8 mouse cellular contexts compared by ENCODE assay signal in the genomic region with DNA sequence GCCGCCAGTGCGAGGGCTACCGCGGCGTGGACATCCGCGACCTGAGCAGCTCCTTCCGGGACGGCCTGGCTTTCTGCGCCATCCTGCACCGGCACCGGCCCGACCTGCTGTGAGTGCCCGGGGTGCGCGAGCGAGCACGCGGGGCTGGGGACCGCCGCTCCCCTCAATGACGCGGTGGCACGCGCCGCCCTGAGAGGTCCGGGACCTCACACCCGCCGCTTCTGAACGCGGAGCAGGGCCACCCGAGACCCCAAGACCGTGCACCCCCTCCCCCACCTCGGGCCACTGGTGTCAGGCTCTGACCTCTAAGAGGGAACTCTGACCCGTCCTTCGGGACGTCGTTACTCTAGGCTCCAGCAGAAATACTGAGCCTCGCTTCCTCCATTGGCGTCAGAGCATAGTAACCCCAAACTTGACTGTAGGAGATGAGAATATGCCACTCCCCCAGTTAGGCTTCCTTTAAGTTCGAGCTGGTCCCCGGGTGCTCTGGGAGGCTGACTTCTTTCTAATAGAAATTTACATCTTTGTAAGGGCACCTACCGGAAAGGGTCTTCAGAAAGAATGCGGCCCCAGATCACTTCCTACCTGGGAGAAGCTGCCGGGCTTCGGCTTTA. TPM values are rescaled to one million over a fixed set of nuclear protein-coding genes. Genes with fewer than 3 reads are reported as not detected.
DNase-seq lines count a peak whose midpoint lies in the region; ATAC-seq and TF ChIP-seq lines count a peak whose summit lies in the region.

No protein-coding gene starts in this region.

- intact Hi-C loops in gastrocnemius, adult 2 months (cut with DNase I) = no loop called here

- peaks cover 8% of the 10 kb centered on the region; the same call in 1 of the 2 replicates for H3K4me1 ChIP-seq in brown adipose tissue, adult 24 weeks (ENCODE audit: control insufficient read depth, insufficient read depth, insufficient read length, low read length)
- H3K4me1 ChIP-seq in hindbrain, embryonic 13.5 days (replicated peaks) = peaks cover 34% of the 10 kb centered on the region
- peaks cover 22% of the 10 kb centered on the region for H3K4me1 ChIP-seq in thymus, adult 2 months (replicated peaks; ENCODE audit: control insufficient read depth, insufficient read depth, low read length)

- H3K36me3 ChIP-seq in hindbrain, embryonic 13.5 days = peaks cover 17% of the 10 kb centered on the region
- H3K36me3 ChIP-seq in macrophage (ENCODE audit: inconsistent target) = no peaks in the 10 kb centered on the region; the same call in 1 of the 2 replicates
- H3K36me3 ChIP-seq in thymus, adult 2 months (ENCODE audit: control insufficient read depth, insufficient read depth, low read length) = no peaks in the 10 kb centered on the region

- ATAC-seq in hindbrain, embryonic 13.5 days (ENCODE audit: low FRiP score) = peak; percentile 49

- no peak for DNase-seq in gastrocnemius, adult 2 months
- DNase-seq in gastrocnemius, adult 8-10 months (ENCODE audit: low spot score in 2 of 2) = no peak
- DNase-seq in A20 (ENCODE audit: low read depth, low spot score) = peak; percentile 70
- DNase-seq in thymus, adult 2 months = peak; percentile 48
- no peak for DNase-seq in urinary bladder, adult 2 months (ENCODE audit: low spot score)

- H3K27me3 ChIP-seq in hindbrain, embryonic 13.5 days = 0 out of 2 replicates have a peak, but pooled peaks cover 5% of the 10 kb centered on the region
- H3K27me3 ChIP-seq in thymus, adult 2 months (ENCODE audit: control insufficient read depth, insufficient read depth, low read length) = no peaks in the 10 kb centered on the region

- 0% methylated on average over 46 of the region's 46 CpGs for WGBS in hindbrain, embryonic 13.5 days
- WGBS in macrophage (ENCODE audit: missing documents) = 0% methylated on average over 46 of the region's 46 CpGs
- under 1% methylated on average over 46 of the region's 46 CpGs for WGBS in thymus, adult 2 months

- peak overlapping the region; percentile 96 for H3K9ac ChIP-seq in hindbrain, embryonic 13.5 days

- peaks cover 21% of the 10 kb centered on the region; the same call in 1 of the 2 replicates for H3K79me2 ChIP-seq in macrophage (ENCODE audit: inconsistent target)

- H3K9me3 ChIP-seq in hindbrain, embryonic 13.5 days = no peaks in the 10 kb centered on the region

- TF ChIP-seq CTCF in gastrocnemius, adult 2 months (IDR thresholded peaks at IDR 0.05) = no peak
- no peak for TF ChIP-seq CTCF in thymus, adult 2 months (IDR thresholded peaks at IDR 0.05; ENCODE audit: borderline replicate concordance, control insufficient read depth, extremely low read depth, insufficient read depth, low read length, poor library complexity)

- peak overlapping the region; percentile 95 for H3K27ac ChIP-seq in gastrocnemius, adult 2 months
- H3K27ac ChIP-seq in brown adipose tissue, adult 24 weeks (replicated peaks; ENCODE audit: low read depth, low read length) = peak overlapping the region; percentile 92
- H3K27ac ChIP-seq in hindbrain, embryonic 13.5 days = peak overlapping the region; percentile 79
- H3K27ac ChIP-seq in macrophage = 0 out of 2 replicates have a peak overlapping the region, but pooled peaks have one; percentile 12
- H3K27ac ChIP-seq in thymus, adult 2 months (ENCODE audit: control insufficient read depth, insufficient read depth, low read length) = no peak overlapping the region

- H3K4me2 ChIP-seq in hindbrain, embryonic 13.5 days = peak overlapping the region; percentile 96

- no peak for TF ChIP-seq POLR2A in thymus, adult 2 months (IDR thresholded peaks at IDR 0.05; ENCODE audit: control insufficient read depth, extremely low read depth, insufficient read depth, low read length, poor library complexity)

- peak overlapping the region; percentile 99 for H3K4me3 ChIP-seq in gastrocnemius, adult 2 months
- peak overlapping the region; percentile 76 for H3K4me3 ChIP-seq in brown adipose tissue, adult 24 weeks (ENCODE audit: insufficient read depth, low read depth, low read length)
- peak overlapping the region; percentile 86 for H3K4me3 ChIP-seq in hindbrain, embryonic 13.5 days
- peak overlapping the region; percentile 52 for H3K4me3 ChIP-seq in macrophage (ENCODE audit: inconsistent target)
- peak overlapping the region; percentile 97 for H3K4me3 ChIP-seq in thymus, adult 2 months (ENCODE audit: control insufficient read depth, insufficient read depth, low read length)

RNA-seq across cellular contexts. Expression of gene Micall1, which starts 0.7 kb away (rescaled TPM):
- total RNA-seq in gastrocnemius, adult 2 months (2021) = 10 to 100 TPM; 11.2 to 14.5 TPM
- 10 to 100 TPM in 3 of 4 experiments, 1 to 10 TPM in 1; 9.8 to 12.6 (median 11.2) TPM for total RNA-seq in gastrocnemius, adult 8-10 months (2022)
- 20.2 and 21.8 TPM in 2 replicates for polyA plus RNA-seq in brown adipose tissue, adult 24 weeks (2012; ENCODE audit: insufficient read depth, insufficient read length, missing spikeins)
- polyA plus RNA-seq in hindbrain, embryonic 13.5 days (2015; fragmentation: Nextera tagmentation; extraction: Ambion mirVana) = 8.7 and 10.3 TPM in 2 replicates
- 100 to 1,000 TPM in 5 of 26 experiments, 10 to 100 TPM in 21; 18.5 to 245 (median 42.9) TPM for total RNA-seq in macrophage (2018; cell fraction: chromatin; rRNA removed)
- 10 to 100 TPM in 9 of 26 experiments, 1 to 10 TPM in 17; 3.5 to 16.8 (median 6.6) TPM for total RNA-seq in macrophage (2018; cell fraction: cytosol; rRNA removed)
- 10 to 100 TPM in 21 of 26 experiments, 1 to 10 TPM in 5; 5.0 to 54.4 (median 17.9) TPM for total RNA-seq in macrophage (2018; cell fraction: nucleus; rRNA removed)
- polyA plus RNA-seq in macrophage (2018) = 6.4 to 9.0 TPM (median 7.9 TPM) in 3 replicates
- 46.1 and 47.3 TPM in 2 replicates for polyA plus RNA-seq in thymus, adult 2 months (2012; rRNA removed)
- 63.5 and 79.4 TPM in 2 replicates for polyA plus RNA-seq in urinary bladder, adult 2 months (2012; rRNA removed)

RNA-seq across cellular contexts. Expression of gene Polr2f, which starts 31.4 kb away (rescaled TPM):
- total RNA-seq in gastrocnemius, adult 2 months (2021) = 10 to 100 TPM; 61.0 to 87.7 TPM
- 10 to 100 TPM; 57.8 to 75.3 (median 70.3) TPM for total RNA-seq in gastrocnemius, adult 8-10 months (2022)
- polyA plus RNA-seq in brown adipose tissue, adult 24 weeks (2012; ENCODE audit: insufficient read depth, insufficient read length, missing spikeins) = 173 and 185 TPM in 2 replicates
- 263 and 295 TPM in 2 replicates for polyA plus RNA-seq in hindbrain, embryonic 13.5 days (2015; fragmentation: Nextera tagmentation; extraction: Ambion mirVana)
- total RNA-seq in macrophage (2018; cell fraction: chromatin; rRNA removed) = 10 to 100 TPM in 15 of 26 experiments, 1 to 10 TPM in 11; 1.3 to 29.8 (median 15.1) TPM
- 10 to 100 TPM; 38.3 to 72.5 (median 54.1) TPM for total RNA-seq in macrophage (2018; cell fraction: cytosol; rRNA removed)
- total RNA-seq in macrophage (2018; cell fraction: nucleus; rRNA removed) = 10 to 100 TPM in 21 of 26 experiments, 1 to 10 TPM in 5; 5.0 to 29.5 (median 14.5) TPM
- polyA plus RNA-seq in macrophage (2018) = 27.6 to 119 TPM (median 69.4 TPM) in 3 replicates
- 37.3 and 38.0 TPM in 2 replicates for polyA plus RNA-seq in thymus, adult 2 months (2012; rRNA removed)
- polyA plus RNA-seq in urinary bladder, adult 2 months (2012; rRNA removed) = 145 and 194 TPM in 2 replicates

RNA-seq across cellular contexts. Expression of gene 1700088E04Rik, which starts 31.6 kb away (rescaled TPM):
- total RNA-seq in gastrocnemius, adult 2 months (2021) = 1 to 10 TPM; 1.1 to 1.2 TPM
- 1 to 10 TPM in 1 of 4 experiments, under 1 TPM in 3; 0.36 to 1.5 (median 0.80) TPM for total RNA-seq in gastrocnemius, adult 8-10 months (2022)
- polyA plus RNA-seq in brown adipose tissue, adult 24 weeks (2012; ENCODE audit: insufficient read depth, insufficient read length, missing spikeins) = 2.1 TPM in 1 of 2 replicates, not detected in the other
- polyA plus RNA-seq in hindbrain, embryonic 13.5 days (2015; fragmentation: Nextera tagmentation; extraction: Ambion mirVana) = 15.3 and 22.1 TPM in 2 replicates
- 1 to 10 TPM in 4 of 26 experiments, under 1 TPM in 1, not detected in 21; 0.77 to 3.5 (median 1.6) TPM for total RNA-seq in macrophage (2018; cell fraction: chromatin; rRNA removed)
- 1 to 10 TPM in 11 of 26 experiments, under 1 TPM in 15; 0.30 to 1.8 (median 0.92) TPM for total RNA-seq in macrophage (2018; cell fraction: cytosol; rRNA removed)
- total RNA-seq in macrophage (2018; cell fraction: nucleus; rRNA removed) = 1 to 10 TPM in 6 of 26 experiments, under 1 TPM in 3, not detected in 17; 0.41 to 3.3 (median 1.5) TPM
- 0.56 to 1.1 TPM (median 0.74 TPM) in 3 replicates for polyA plus RNA-seq in macrophage (2018)
- 1.3 and 1.8 TPM in 2 replicates for polyA plus RNA-seq in thymus, adult 2 months (2012; rRNA removed)
- 3.7 and 4.0 TPM in 2 replicates for polyA plus RNA-seq in urinary bladder, adult 2 months (2012; rRNA removed)

RNA-seq across cellular contexts. Expression of gene Eif3l, which starts 34.4 kb away (rescaled TPM):
- total RNA-seq in gastrocnemius, adult 2 months (2021) = 10 to 100 TPM; 53.6 to 54.0 TPM
- 10 to 100 TPM; 57.8 to 60.8 (median 60.6) TPM for total RNA-seq in gastrocnemius, adult 8-10 months (2022)
- polyA plus RNA-seq in brown adipose tissue, adult 24 weeks (2012; ENCODE audit: insufficient read depth, insufficient read length, missing spikeins) = 177 and 198 TPM in 2 replicates
- 179 and 185 TPM in 2 replicates for polyA plus RNA-seq in hindbrain, embryonic 13.5 days (2015; fragmentation: Nextera tagmentation; extraction: Ambion mirVana)
- 10 to 100 TPM; 16.3 to 78.6 (median 48.6) TPM for total RNA-seq in macrophage (2018; cell fraction: chromatin; rRNA removed)
- 10 to 100 TPM; 52.0 to 93.5 (median 68.5) TPM for total RNA-seq in macrophage (2018; cell fraction: cytosol; rRNA removed)
- total RNA-seq in macrophage (2018; cell fraction: nucleus; rRNA removed) = 10 to 100 TPM; 20.9 to 85.9 (median 40.6) TPM
- polyA plus RNA-seq in macrophage (2018) = 92.1 to 130 TPM (median 96.7 TPM) in 3 replicates
- polyA plus RNA-seq in thymus, adult 2 months (2012; rRNA removed) = 205 and 212 TPM in 2 replicates
- 125 and 145 TPM in 2 replicates for polyA plus RNA-seq in urinary bladder, adult 2 months (2012; rRNA removed)

RNA-seq across cellular contexts. Expression of gene Ankrd54, which starts 46.7 kb away (rescaled TPM):
- 1 to 10 TPM; 4.5 to 5.1 TPM for total RNA-seq in gastrocnemius, adult 2 months (2021)
- total RNA-seq in gastrocnemius, adult 8-10 months (2022) = 1 to 10 TPM; 3.1 to 5.8 (median 3.5) TPM
- polyA plus RNA-seq in brown adipose tissue, adult 24 weeks (2012; ENCODE audit: insufficient read depth, insufficient read length, missing spikeins) = 5.7 and 8.7 TPM in 2 replicates
- 50.4 and 51.5 TPM in 2 replicates for polyA plus RNA-seq in hindbrain, embryonic 13.5 days (2015; fragmentation: Nextera tagmentation; extraction: Ambion mirVana)
- 10 to 100 TPM in 20 of 26 experiments, 1 to 10 TPM in 6; 5.3 to 31.1 (median 19.2) TPM for total RNA-seq in macrophage (2018; cell fraction: chromatin; rRNA removed)
- 10 to 100 TPM in 5 of 26 experiments, 1 to 10 TPM in 21; 3.8 to 11.0 (median 8.2) TPM for total RNA-seq in macrophage (2018; cell fraction: cytosol; rRNA removed)
- total RNA-seq in macrophage (2018; cell fraction: nucleus; rRNA removed) = 10 to 100 TPM in 20 of 26 experiments, 1 to 10 TPM in 6; 6.0 to 28.1 (median 13.0) TPM
- polyA plus RNA-seq in macrophage (2018) = 3.9 to 9.7 TPM (median 8.3 TPM) in 3 replicates
- 171 and 181 TPM in 2 replicates for polyA plus RNA-seq in thymus, adult 2 months (2012; rRNA removed)
- polyA plus RNA-seq in urinary bladder, adult 2 months (2012; rRNA removed) = 24.5 and 26.0 TPM in 2 replicates

Comparison
In these comparisons a context has a peak if more than half of its experiments do, and no peak if none do; other contexts are left out.
1. DNase-seq: peak in A20 (single experiment) and thymus, adult 2 months (single experiment); none in gastrocnemius, adult 2 months (single experiment), gastrocnemius, adult 8-10 months (0 of 2) and urinary bladder, adult 2 months (single experiment).
2. Peak in every context shown above with its lines, with median percentiles within 50 percentile points of each other: H3K4me3 ChIP-seq.